Mouse (Mus musculus) layer of hippocampus, adult 2 months (tissue): Measurements from ENCODE around the gene Nom1. TPM values are rescaled to one million over a fixed set of nuclear protein-coding genes. Genes with fewer than 3 reads are reported as not detected.
A peak's percentile ranks its signal among the peaks of the same experiment; 100 is the strongest.

Experiments
- DNase-seq, 2 experiments: peaks; one replicate each; pipeline ENCODE4 v3.0.0; 2022; ENCODE audit warnings: low spot score in 2 of 2
- H3K27ac ChIP-seq: fragments of 200-600 bp; 2 replicates; pipeline ENCODE4 v1.8.1; 2022
- H3K4me3 ChIP-seq: fragments of 200-600 bp; 2 replicates; pipeline ENCODE4 v1.8.1; 2022; ENCODE audit warnings: mild to moderate bottlenecking
- CTCF ChIP-seq: fragments of 200-600 bp; conservative IDR thresholded peaks from 2 replicates; pipeline ENCODE4 v1.8.1; 2022; ENCODE audit warnings: antibody characterized with exemption, mild to moderate bottlenecking, moderate library complexity
- total RNA-seq, 2 experiments: library from RNA; stranded (reverse); gene quantifications; 2 replicates each; pipeline ENCODE4 v1.2.3; 2021

Nom1 gene
- total RNA-seq, 2 experiments from 2014 or later = 22.1 to 25.8 TPM

DNA sequence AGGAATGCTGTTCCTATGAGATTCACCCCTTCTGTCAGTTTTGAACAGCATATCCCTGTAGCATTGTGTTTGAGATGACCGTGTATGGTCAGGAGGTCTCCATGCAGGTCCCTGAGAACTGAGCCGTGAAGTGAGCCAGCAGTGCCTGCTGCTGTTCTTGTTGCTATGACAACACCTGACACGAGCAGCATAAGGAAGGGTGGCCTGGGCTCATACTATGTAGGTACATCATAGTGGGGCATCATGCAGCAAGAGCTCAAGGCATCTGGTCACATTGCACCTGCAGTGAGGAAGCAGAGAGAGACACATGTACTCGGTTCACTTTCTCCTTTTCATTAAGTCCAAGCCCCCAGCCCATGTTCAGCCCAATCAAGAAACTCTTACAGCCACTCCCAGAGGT, 17.9 kb downstream of the Nom1 start:
- TF ChIP-seq CTCF = no peak

DNA sequence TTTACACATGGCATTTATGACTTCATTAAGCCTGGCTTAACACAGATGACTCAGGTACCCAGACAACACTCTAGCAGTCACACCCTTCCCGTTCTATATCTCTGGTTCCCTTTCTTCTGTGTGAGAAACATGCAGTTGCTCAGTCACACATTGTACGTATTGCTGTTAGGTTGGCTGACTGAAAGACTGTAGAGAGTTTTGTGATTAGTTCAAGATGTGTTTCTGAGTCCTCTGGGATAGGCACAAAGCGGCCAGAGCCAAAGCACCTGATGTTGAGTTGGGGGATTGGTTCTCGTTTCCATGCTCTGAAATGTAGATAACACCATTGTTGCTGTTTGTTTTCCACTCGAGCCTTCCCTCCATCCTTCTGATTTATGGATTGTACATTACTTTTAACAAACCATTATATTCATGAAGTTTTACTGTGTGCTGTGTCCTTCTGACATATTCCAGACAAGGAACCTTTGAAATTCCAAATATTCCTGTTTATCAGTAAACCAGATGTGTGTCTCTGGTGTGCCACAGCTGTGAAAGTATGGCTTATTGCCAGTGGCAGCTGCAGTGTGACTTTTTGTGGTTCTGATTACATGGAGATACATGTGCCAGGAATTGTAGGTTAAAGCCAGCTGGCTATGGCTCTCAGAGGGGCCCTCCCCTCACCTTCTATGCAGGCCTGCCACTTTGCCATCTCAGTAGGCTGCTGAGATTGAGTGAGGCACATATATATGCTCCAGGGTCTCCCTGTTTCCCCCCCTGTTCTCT, 22.6 kb downstream of the Nom1 start:
- H3K27ac ChIP-seq = no peak overlapping the region
- TF ChIP-seq CTCF = no peak
- no peak for DNase-seq
- H3K4me3 ChIP-seq = no peak overlapping the region

More for the DNA sequence above, 17.9 kb downstream of the Nom1 start:
- no peak overlapping the region for H3K27ac ChIP-seq
- no peak for DNase-seq
- no peak overlapping the region for H3K4me3 ChIP-seq

DNA sequence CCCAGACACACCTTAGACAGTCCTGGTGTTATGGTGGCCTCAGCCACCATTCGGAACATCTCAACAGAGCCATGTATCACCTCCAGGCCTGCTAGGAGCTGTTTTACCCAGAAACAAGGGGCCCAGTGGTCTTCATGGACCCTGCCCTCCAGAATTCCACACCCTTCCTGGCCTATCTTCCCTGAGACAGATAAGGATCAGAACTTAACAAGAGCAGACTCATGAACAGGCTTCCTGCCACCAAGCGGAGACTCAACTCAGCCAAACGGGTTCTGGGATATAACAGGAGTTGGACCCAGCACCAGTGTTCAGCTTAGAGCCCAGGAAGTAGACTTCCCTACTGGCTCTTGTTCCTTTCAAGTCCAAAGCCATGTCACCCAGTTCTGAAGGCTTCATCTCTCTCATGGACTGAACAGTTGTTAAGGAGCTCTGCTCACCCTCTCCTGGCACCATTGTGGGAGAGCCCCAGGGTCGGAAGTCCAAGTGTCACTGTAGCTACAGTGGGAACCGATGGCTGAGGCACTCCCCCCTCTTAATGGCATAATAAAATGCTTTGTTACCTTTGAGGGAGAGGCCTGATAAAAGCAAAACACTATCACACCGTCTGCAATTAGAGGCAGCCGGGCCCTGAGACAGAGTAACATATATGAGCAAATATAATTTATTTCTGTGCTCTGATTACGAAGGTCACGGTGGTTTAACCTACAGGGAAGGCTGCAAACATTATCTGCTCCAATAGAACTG, 28.7 kb downstream of the Nom1 start:
- Histone ChIP-seq H3K27ac (no peak overlapping the region), H3K4me3 (no peak overlapping the region)
- no peak for DNase-seq
- TF ChIP-seq CTCF = no peak

DNA sequence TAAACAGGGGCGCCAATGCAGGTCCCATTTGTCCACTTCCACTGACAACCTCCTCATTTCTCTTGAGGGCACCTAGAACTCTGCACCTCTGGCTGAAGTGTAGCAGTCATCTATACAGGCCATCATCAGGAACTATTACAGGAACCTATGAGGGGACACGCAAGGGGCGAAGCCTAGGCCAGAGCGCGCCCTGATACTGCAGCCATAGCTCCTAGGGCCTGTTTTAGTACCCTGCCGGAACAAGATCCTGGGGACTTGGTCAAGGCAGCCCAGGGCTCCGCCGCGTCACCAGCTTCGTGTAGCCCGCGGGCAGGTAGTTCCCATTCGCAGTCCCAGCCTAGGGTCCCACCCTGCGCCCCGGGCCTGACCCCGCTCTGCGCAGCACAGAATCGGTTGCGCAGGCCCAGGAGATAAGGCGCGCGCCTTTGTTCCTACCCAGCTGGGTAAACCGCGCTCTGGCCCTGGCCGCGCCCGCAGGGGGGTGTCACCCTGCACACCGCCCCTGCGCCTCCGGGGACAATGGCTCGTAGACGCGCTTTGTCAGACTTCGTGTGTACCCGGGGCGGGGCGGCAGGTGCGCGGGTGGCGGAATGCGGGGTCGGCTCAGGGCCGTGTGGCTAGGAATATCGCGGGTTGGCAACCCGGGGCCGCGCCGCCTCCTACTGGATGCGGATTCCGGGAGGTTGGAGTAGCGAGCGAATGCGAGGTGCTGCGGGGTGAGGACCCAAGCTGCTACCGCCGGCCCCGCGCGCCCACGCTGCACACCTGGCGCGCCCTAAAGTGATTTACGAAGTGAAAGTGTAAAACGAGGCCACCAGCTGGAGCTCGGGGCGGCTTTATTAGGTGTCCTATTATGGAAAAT, 33.3 kb downstream of the Nom1 start:
- no peak for TF ChIP-seq CTCF
- Histone ChIP-seq H3K27ac (no peak overlapping the region), H3K4me3 (peak overlapping the region; percentile 45)
- DNase-seq = no peak

DNA sequence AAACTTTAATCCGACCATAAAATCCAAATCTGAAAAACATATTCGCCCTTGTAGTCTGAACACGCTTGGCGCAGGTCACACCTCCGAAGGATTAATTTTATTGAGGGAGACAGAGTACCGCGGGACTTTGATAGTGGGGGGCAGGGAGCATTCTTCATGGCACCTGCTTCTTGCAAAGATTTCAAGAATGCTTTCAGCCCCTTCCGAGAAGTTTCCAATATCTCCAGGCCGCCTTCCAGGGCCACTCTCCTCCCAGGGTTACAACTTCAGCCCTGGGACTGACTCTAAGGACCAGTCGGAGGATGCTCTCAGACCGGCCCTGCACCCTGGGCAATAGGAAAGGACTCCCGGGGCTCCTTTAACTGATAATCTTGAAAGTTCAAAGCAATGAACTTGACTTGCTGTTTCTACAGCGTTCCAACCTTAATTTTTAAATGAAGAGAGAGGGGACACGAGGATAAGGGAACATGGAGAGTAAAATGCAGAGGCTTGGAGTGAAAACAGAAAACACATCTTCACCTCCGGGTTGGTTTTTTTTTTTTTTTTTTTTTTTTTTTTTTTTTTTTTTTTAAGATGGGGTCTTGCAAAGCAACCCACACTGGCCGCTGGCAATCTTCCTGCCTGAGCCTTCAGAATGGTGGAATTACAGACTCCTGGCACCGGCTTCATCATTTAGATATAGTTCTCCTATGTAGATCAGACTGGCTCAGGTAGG, 34.0 kb downstream of the Nom1 start:
- Histone ChIP-seq H3K27ac (no peak overlapping the region), H3K4me3 (peak overlapping the region; percentile 45)
- no peak for TF ChIP-seq CTCF
- no peak for DNase-seq

DNA sequence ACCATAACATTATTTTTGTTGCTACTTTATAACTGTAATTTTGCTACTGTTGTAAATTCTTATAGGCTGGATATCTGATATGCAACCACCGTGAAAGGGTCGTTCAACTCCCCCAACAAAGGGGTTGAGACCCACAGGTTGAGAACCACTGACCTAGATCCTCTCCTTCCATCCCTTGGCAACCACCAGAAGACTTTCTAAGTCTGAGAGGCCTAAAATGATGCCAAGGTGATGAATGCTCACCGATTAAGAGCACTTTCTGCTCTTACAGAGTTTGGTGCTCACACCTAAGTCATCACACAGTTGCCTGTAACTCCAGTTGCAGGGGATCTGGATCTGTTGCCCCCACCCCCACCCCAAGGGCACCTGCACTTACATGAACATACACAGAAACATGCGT, 35.0 kb downstream of the Nom1 start:
- no peak for DNase-seq
- no peak for TF ChIP-seq CTCF
- Histone ChIP-seq H3K27ac (no peak overlapping the region), H3K4me3 (no peak overlapping the region)

DNA sequence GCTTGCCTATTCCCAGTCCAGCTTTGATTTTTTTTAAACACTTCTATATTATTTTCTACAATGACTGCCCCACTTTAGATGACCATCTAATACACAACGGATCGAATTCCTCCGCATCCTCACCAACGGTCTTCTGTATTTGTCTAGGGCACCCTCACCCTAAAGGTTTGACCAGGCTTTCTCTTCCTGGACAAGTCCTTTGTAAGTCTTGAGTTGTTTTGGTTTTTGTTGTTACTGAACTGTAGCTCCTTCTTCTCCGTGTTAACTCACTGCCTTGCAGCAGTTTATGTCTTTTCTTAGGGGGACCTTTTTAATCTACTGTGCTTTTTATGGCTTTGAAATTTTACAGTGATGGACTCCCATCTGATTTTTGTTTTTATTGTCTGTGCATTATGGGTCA, 35.8 kb downstream of the Nom1 start:
- Histone ChIP-seq H3K4me3 (no peak overlapping the region), H3K27ac (no peak overlapping the region)
- no peak for DNase-seq
- TF ChIP-seq CTCF = no peak

DNA sequence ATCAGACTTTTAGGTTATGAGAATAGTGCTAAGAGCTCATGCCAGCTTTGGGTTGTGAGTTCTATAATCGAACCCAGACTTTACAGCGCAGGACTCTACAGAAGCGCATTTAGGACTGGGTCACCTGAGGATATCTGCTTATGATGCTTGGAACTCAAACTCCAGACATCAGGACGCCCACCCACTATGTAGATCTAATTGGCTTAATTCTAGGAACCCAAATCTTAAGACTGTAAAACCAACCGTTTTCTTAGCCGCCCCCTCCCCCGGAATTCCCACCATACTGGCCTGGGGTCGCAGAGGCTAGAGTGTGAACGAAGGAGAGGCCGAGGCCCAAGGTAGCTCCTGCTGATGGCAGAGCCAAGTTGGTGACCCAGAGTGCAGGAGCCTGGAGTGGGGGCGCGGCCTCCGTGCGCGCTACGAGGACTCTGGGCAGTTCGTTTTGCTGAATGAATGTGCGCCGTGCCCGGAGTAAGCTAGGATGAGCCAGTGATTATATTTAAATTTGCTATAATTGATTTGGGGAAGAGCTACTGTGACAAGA, 36.5 kb downstream of the Nom1 start:
- no peak for DNase-seq
- no peak overlapping the region for H3K4me3 ChIP-seq
- no peak overlapping the region for H3K27ac ChIP-seq
- no peak for TF ChIP-seq CTCF

DNA sequence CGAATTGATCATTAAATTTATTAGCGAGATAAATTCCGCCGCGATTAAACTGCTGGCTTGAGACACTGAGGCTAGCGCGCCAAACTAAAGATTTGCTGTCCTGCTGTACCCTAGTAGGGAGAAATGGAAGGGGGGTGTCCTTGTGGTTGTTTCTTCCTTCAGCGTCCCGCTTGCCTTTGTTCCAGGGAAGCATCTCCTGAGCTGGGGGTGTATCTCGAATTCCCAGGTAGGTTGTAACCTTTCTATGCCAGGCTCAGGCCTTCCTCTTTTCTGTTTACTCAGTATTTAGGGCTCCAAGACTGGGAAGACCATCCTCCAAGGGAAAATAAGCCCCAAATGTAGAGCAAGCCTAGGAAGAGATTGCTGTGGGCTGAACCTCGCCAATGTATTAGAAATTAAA, 36.9 kb downstream of the Nom1 start:
- H3K4me3 ChIP-seq = no peak overlapping the region
- DNase-seq = no peak
- H3K27ac ChIP-seq = no peak overlapping the region
- no peak for TF ChIP-seq CTCF

DNA sequence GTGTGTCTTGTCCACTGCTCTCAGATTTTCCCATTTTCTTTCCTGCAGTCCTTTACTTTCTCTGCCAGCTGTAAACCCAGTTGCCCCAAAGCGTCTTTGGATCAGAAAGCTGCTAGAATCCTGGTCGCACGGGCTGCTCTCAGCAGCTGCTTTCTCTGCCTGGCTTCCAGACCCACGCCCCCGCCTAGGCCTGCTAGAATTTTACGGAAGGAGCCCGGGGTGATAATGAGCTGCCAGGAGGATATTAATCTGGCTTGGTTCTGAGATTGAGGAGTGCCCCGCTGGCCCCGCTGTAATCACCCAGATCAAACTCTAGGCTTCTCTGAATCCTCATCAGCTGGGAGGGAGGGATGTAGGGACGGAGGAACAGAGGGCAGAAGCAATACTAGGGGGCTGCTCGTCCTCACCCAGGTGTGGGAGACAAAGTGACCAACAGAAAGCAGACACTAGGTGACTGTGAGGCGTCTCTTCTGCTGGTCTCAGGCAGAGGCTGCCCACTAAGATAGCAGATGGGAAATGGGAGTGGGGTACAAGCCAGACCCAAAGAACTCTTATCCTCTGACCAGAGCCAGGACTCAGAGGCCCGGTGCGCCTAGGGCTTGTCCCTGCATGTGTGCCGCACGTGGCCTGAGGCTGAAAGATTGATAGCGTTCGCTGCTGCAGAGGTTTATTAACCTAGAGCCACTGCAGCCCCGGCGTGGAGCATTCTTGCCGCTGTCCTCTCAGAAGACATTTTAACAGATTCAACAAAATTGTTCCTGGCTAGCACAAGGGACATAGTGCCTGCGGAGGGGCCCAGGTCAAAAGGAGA, 37.6 kb downstream of the Nom1 start:
- no peak for DNase-seq
- no peak for TF ChIP-seq CTCF
- Histone ChIP-seq H3K27ac (no peak overlapping the region), H3K4me3 (no peak overlapping the region)

DNA sequence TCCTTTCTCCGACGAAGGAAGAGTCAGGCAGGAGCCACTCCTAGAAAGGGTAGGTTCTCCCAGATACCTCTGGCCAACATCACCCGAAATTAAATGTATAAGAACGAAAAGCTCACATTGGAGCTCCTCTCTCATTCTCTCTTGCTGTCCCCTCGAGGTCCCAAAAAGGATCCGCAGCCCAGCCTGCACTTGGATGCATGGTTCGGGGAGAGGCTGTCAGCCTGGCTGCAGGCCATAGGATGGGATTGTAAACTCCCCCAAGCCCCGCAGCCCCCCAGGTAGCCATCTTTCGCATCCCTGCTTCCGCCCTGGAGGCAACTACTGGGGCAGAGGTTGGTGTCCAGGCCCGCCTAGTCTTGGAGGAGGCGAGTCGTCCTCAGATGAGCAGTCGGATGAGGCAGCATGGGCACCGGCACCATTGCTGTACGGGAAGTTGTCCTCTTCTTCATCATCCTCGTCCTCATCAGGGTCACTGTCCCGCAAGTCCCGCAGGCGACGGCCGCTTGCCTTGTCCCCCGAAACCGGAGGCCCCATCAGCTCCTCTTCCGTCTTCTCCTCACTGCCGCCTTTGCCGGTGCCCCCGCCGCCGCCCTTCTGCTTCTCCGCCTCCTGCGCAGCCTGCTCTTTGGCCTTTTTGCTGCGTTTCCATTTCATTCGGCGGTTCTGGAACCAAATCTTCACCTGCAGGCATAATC, 39.2 kb downstream of the Nom1 start:
- no peak for DNase-seq
- Histone ChIP-seq H3K27ac (no peak overlapping the region), H3K4me3 (no peak overlapping the region)
- no peak for TF ChIP-seq CTCF
